ENCODE assay signal across 8 mouse cellular contexts in the genomic region with DNA sequence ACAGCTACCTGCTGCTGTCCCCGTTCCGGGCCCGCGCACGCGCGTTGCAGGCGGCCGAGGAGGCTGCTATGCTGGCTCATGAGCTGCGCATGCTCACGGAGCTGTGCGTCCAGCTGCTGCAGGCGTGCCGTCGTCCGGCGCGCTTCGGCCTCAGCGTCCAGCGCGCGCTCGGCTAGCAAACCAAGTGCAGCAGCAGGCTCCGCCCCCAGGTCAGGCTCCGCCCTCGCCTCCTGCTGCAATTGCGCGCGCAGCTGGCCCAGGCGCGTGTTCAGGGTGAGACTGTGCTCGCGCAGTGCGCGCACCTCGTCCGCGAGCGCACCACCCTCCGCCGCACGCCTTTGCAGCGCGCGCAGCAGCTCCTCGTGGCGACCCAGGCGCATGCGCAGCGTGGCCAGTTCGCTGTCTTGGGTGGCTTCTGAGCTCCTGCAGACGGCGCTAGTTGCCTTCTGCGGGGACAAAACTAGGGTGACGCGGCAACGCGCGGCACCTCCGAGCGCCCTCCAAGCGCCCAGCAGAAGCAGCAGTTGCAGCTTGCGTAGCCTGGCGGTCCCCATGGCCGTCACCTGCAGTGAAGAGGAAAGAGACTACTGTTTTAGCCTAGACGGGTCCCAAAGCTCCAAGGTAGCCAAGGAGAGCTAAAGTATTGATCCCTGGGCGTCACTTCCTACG. TPM values are rescaled to one million over a fixed set of nuclear protein-coding genes. Genes with fewer than 3 reads are reported as not detected.
A peak's percentile ranks its signal among the peaks of the same experiment; 100 is the strongest.
DNase-seq lines count a peak whose midpoint lies in the region; ATAC-seq lines count a peak whose summit lies in the region.

No protein-coding gene starts in this region.

- H3K4me1 ChIP-seq in hindbrain, embryonic 11.5 days (replicated peaks; ENCODE audit: control insufficient read depth, insufficient read depth, low read length) = no peaks in the 10 kb centered on the region; the same call in 1 of the 2 replicates

- no peaks in the 10 kb centered on the region for H3K9me3 ChIP-seq in hindbrain, embryonic 11.5 days (ENCODE audit: control insufficient read depth, low read length)

- H3K27ac ChIP-seq in hindbrain, embryonic 11.5 days (ENCODE audit: low read depth, low read length) = peak overlapping the region; percentile 84

- peak overlapping the region; percentile 38 for H3K4me3 ChIP-seq in hindbrain, embryonic 11.5 days (ENCODE audit: low read depth, low read length)

- WGBS in hindbrain, embryonic 11.5 days = under 1% methylated on average over 69 of the region's 69 CpGs

- H3K4me2 ChIP-seq in hindbrain, embryonic 11.5 days (replicated peaks; ENCODE audit: low read depth, low read length) = peak overlapping the region; percentile 50

- ATAC-seq in hindbrain, embryonic 11.5 days (ENCODE audit: low FRiP score) = peak; percentile 95

- no peaks in the 10 kb centered on the region for H3K36me3 ChIP-seq in hindbrain, embryonic 11.5 days (ENCODE audit: control insufficient read depth, insufficient read depth, low read length)

- no peaks in the 10 kb centered on the region for H3K27me3 ChIP-seq in hindbrain, embryonic 11.5 days (ENCODE audit: control insufficient read depth, insufficient read depth, low read length)

- DNase-seq in Muller cell, postnatal 12 days (ENCODE audit: inconsistent ontology term) = peak; percentile 100
- peak; percentile 100 for DNase-seq in cerebellum, adult 9-11 months
- DNase-seq in frontal cortex, adult 2 months (ENCODE audit: extremely low spot score in 1 of 2, low spot score in 1 of 2) = peak; percentile 99
- peak; percentile 100 for DNase-seq in hindbrain, embryonic 11.5 days (ENCODE audit: low spot score)
- peak; percentile 99 to 100 for DNase-seq in layer of hippocampus, postnatal 10 days (ENCODE audit: low spot score in 2 of 2)
- DNase-seq in lung, postnatal 10 days = peak; percentile 100
- peak; percentile 100 for DNase-seq in ovary, postnatal 36 days (ENCODE audit: low spot score)
- peak; percentile 99 for DNase-seq in thymus, postnatal 25 days

- peak overlapping the region; percentile 72 for H3K9ac ChIP-seq in hindbrain, embryonic 11.5 days (ENCODE audit: low read depth, low read length)

RNA-seq across cellular contexts. Expression of a gene that starts 1.4 kb away (rescaled TPM):
- polyA plus RNA-seq in frontal cortex, adult 2 months (2012; rRNA removed) = 11.5 and 13.6 TPM in 2 replicates
- polyA plus RNA-seq in hindbrain, embryonic 11.5 days (2014; fragmentation: Nextera tagmentation; extraction: Ambion mirVana) = 4.3 and 4.9 TPM in 2 replicates
- total RNA-seq in layer of hippocampus, postnatal 10 days (2021) = 10 to 100 TPM; 10.4 to 12.8 TPM

RNA-seq across cellular contexts. Expression of a gene that starts 9.7 kb away (rescaled TPM):
- polyA plus RNA-seq in frontal cortex, adult 2 months (2012; rRNA removed) = 227 and 254 TPM in 2 replicates
- polyA plus RNA-seq in hindbrain, embryonic 11.5 days (2014; fragmentation: Nextera tagmentation; extraction: Ambion mirVana) = 0.59 and 0.97 TPM in 2 replicates
- total RNA-seq in layer of hippocampus, postnatal 10 days (2021) = 10 to 100 TPM; 48.2 to 55.5 TPM

RNA-seq across cellular contexts. Expression of a gene that starts 9.8 kb away (rescaled TPM):
- polyA plus RNA-seq in frontal cortex, adult 2 months (2012; rRNA removed) = 48.3 and 49.1 TPM in 2 replicates
- 55.9 and 57.8 TPM in 2 replicates for polyA plus RNA-seq in hindbrain, embryonic 11.5 days (2014; fragmentation: Nextera tagmentation; extraction: Ambion mirVana)
- 10 to 100 TPM; 28.9 to 35.8 TPM for total RNA-seq in layer of hippocampus, postnatal 10 days (2021)

RNA-seq across cellular contexts. Expression of a gene that starts 20.2 kb away (rescaled TPM):
- polyA plus RNA-seq in frontal cortex, adult 2 months (2012; rRNA removed) = 115 and 117 TPM in 2 replicates
- 342 and 364 TPM in 2 replicates for polyA plus RNA-seq in hindbrain, embryonic 11.5 days (2014; fragmentation: Nextera tagmentation; extraction: Ambion mirVana)
- 100 to 1,000 TPM; 137 to 144 TPM for total RNA-seq in layer of hippocampus, postnatal 10 days (2021)

RNA-seq across cellular contexts. Expression of a gene that starts 59.9 kb away (rescaled TPM):
- polyA plus RNA-seq in frontal cortex, adult 2 months (2012; rRNA removed) = not detected in 2 replicates
- polyA plus RNA-seq in hindbrain, embryonic 11.5 days (2014; fragmentation: Nextera tagmentation; extraction: Ambion mirVana) = not detected in 2 replicates
- not detected for total RNA-seq in layer of hippocampus, postnatal 10 days (2021)

Comparison
In these comparisons a context has a peak if more than half of its experiments do, and no peak if none do; other contexts are left out.
1. Peak in every context shown above with its lines: DNase-seq, ATAC-seq, H3K4me3 ChIP-seq and H3K27ac ChIP-seq.
2. RNA of a gene that starts 9.7 kb away (polyA plus RNA-seq): 227 to 254 TPM in frontal cortex, adult 2 months; 0.59 to 0.97 TPM in hindbrain, embryonic 11.5 days; every median in the first group is over 100 times any median in the second.